Mouse (Mus musculus): ENCODE data around the gene Cwf19l1. TPM values are rescaled to one million over a fixed set of nuclear protein-coding genes. Genes with fewer than 3 reads are reported as not detected.

The Cwf19l1 gene
- polyA plus RNA-seq, 1 experiment, result 10.3 TPM

DNA sequence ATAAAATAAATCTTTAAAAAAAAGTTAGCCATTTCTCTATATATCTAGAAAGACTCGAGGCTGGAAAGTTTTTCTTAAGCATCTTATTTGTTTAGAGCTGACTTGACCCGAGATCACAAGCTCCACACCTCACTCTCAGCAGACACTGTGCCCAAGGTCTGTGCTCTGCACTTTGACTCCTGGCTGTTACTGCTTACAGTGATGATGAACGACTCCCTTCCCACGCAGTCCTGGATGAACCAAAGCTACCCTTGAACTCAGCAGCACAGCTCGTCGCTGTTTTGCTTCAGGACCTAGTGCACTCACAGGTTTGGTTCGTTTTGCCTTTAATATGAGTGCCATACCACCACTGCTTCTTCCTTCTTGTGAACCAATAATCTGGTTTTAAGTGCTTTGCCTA, 71.9 kb downstream of the Cwf19l1 start:
- Histone ChIP-seq H3K27me3 (ENCODE audit: control insufficient read depth, insufficient read depth, insufficient read length) (no peaks in the 10 kb centered on the region), H3K79me2 (ENCODE audit: control insufficient read depth, insufficient read depth) (peaks cover 8% of the 10 kb centered on the region), H3ac (ENCODE audit: control insufficient read depth, insufficient read length) (no peak overlapping the region), H3K4me3 (no peak overlapping the region), H3K36me3 (ENCODE audit: control insufficient read depth, insufficient read depth) (peaks cover 25% of the 10 kb centered on the region), H3K4me2 (ENCODE audit: low read depth) (no peak overlapping the region)
- TF ChIP-seq CEBPB (IDR thresholded peaks at IDR 0.05; ENCODE audit: insufficient read depth, poor library complexity, severe bottlenecking), result no peak
- no peak for TF ChIP-seq TCF3 (IDR thresholded peaks at IDR 0.05; ENCODE audit: insufficient read length, low read depth)
- TF ChIP-seq E2F4 (IDR thresholded peaks at IDR 0.05; ENCODE audit: insufficient read depth), result no peak
- TF ChIP-seq REST (IDR thresholded peaks at IDR 0.05; ENCODE audit: insufficient read depth, insufficient read length), result no peak
- TF ChIP-seq MAX (IDR thresholded peaks at IDR 0.05; ENCODE audit: low read depth), result no peak
- TF ChIP-seq TCF12 (IDR thresholded peaks at IDR 0.05; ENCODE audit: insufficient read depth, poor library complexity, severe bottlenecking), result no peak
- TF ChIP-seq SRF (IDR thresholded peaks at IDR 0.05; ENCODE audit: control insufficient read depth, insufficient read length, low read depth), result no peak
- no peak for TF ChIP-seq POLR2A (IDR thresholded peaks at IDR 0.05; ENCODE audit: insufficient read length, low read depth)
- TF ChIP-seq POLR2AphosphoS2 (IDR thresholded peaks at IDR 0.05; ENCODE audit: insufficient read length, low read depth), result no peak
- no peak for TF ChIP-seq USF1 (IDR thresholded peaks at IDR 0.05; ENCODE audit: low read depth)
- no peak for TF ChIP-seq MYOG (IDR thresholded peaks at IDR 0.05; ENCODE audit: control insufficient read depth in 1 of 3, insufficient read depth in 1 of 3, insufficient read length in 2 of 3, low read depth in 2 of 3)
- TF ChIP-seq MYOD1 (IDR thresholded peaks at IDR 0.05; ENCODE audit: control insufficient read depth in 1 of 3, insufficient read length in 2 of 3, low read depth in 2 of 3), result no peak

DNA sequence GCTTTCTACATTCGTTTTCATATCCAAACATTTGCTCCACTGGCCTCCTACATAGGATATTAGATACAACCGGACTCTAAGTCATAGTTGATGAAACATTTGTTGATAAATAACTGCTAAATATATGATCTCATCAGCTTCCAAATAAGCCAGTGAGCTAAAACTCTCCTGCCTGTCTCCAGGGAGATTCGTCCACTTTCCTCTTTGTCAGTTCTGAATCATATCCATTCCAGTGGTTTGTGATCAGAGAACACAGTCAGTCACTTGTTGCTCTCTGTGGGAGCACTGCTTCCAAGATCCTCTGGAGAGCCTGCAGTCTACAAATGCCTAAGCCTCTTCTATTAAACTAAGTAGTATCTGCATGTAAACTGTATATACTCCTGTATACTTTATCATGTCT, 75.5 kb downstream of the Cwf19l1 start:
- H3K36me3 ChIP-seq (ENCODE audit: control insufficient read depth, insufficient read depth), result peaks cover 40% of the 10 kb centered on the region
- TF ChIP-seq MYOD1 (IDR thresholded peaks at IDR 0.05; ENCODE audit: control insufficient read depth in 1 of 3, insufficient read length in 2 of 3, low read depth in 2 of 3) (no peak), MYOG (IDR thresholded peaks at IDR 0.05; ENCODE audit: control insufficient read depth in 1 of 3, insufficient read depth in 1 of 3, insufficient read length in 2 of 3, low read depth in 2 of 3) (no peak), E2F4 (IDR thresholded peaks at IDR 0.05; ENCODE audit: insufficient read depth) (no peak), REST (IDR thresholded peaks at IDR 0.05; ENCODE audit: insufficient read depth, insufficient read length) (no peak), CEBPB (IDR thresholded peaks at IDR 0.05; ENCODE audit: insufficient read depth, poor library complexity, severe bottlenecking) (no peak), SRF (IDR thresholded peaks at IDR 0.05; ENCODE audit: control insufficient read depth, insufficient read length, low read depth) (no peak), TCF12 (IDR thresholded peaks at IDR 0.05; ENCODE audit: insufficient read depth, poor library complexity, severe bottlenecking) (no peak), POLR2A (IDR thresholded peaks at IDR 0.05; ENCODE audit: insufficient read length, low read depth) (no peak), MAX (IDR thresholded peaks at IDR 0.05; ENCODE audit: low read depth) (no peak), POLR2AphosphoS2 (IDR thresholded peaks at IDR 0.05; ENCODE audit: insufficient read length, low read depth) (no peak)

More for the DNA sequence above, 75.5 kb downstream of the Cwf19l1 start:
- H3K4me3 ChIP-seq, result no peak overlapping the region
- no peaks in the 10 kb centered on the region for H3K79me2 ChIP-seq (ENCODE audit: control insufficient read depth, insufficient read depth)
- H3ac ChIP-seq (ENCODE audit: control insufficient read depth, insufficient read length), result no peak overlapping the region
- H3K27me3 ChIP-seq (ENCODE audit: control insufficient read depth, insufficient read depth, insufficient read length), result no peaks in the 10 kb centered on the region
- no peak overlapping the region for H3K4me2 ChIP-seq (ENCODE audit: low read depth)

Other genes with a start within 250 kb of the Cwf19l1 start
- 7.8 TPM for gene Dnmbp, start 195.7 kb downstream of the Cwf19l1 start, polyA plus RNA-seq (2012; fragmentation: generic; extraction: Trizol)
- not detected for gene Cpn1, start 149.3 kb downstream of the Cwf19l1 start, polyA plus RNA-seq (2012; fragmentation: generic; extraction: Trizol)
- 0.38 TPM for gene Cyp2c23, start 106.7 kb downstream of the Cwf19l1 start, polyA plus RNA-seq (2012; fragmentation: generic; extraction: Trizol)
- gene Erlin1, start 66.1 kb downstream of the Cwf19l1 start, polyA plus RNA-seq (2012; fragmentation: generic; extraction: Trizol), result 13.5 TPM
- gene Chuk, start 28.4 kb downstream of the Cwf19l1 start, polyA plus RNA-seq (2012; fragmentation: generic; extraction: Trizol), result 12.2 TPM
- 65.1 TPM for gene Bloc1s2, start 10.6 kb upstream of the Cwf19l1 start, polyA plus RNA-seq (2012; fragmentation: generic; extraction: Trizol)
- gene Pkd2l1, start 56.6 kb upstream of the Cwf19l1 start, polyA plus RNA-seq (2012; fragmentation: generic; extraction: Trizol), result not detected
- gene Scd3, start 67.4 kb upstream of the Cwf19l1 start, polyA plus RNA-seq (2012; fragmentation: generic; extraction: Trizol), result 0.05 TPM
- gene Scd2, start 157.8 kb upstream of the Cwf19l1 start, polyA plus RNA-seq (2012; fragmentation: generic; extraction: Trizol), result 868 TPM
- 0.16 TPM for gene Scd4, start 197.2 kb upstream of the Cwf19l1 start, polyA plus RNA-seq (2012; fragmentation: generic; extraction: Trizol)

Data from myocyte (in vitro differentiated cells).